Mouse (Mus musculus) hematopoietic multipotent progenitor cell, adult 10-12 weeks (in vitro differentiated cells): ENCODE measurements around the gene Gm6812. TPM values are rescaled to one million over a fixed set of nuclear protein-coding genes. Genes with fewer than 3 reads are reported as not detected.

Experiments used
- polyA plus RNA-seq: library from polyadenylated mRNA; stranded (reverse); fragments of >175 nt; gene quantifications from 2 replicates; pipeline ENCODE4 v1.2.3, GENCODE M21; 2012; ENCODE audit warnings: low replicate concordance

The Gm6812 gene
- not detected in 2 replicates for polyA plus RNA-seq

GRCm38 (mm10) chrX:68892953-68893352 lies at the start of gene Gm6812:
TSS of gene Gm6812 (minus strand) at chrX:68893053.

Other genes starting within 250 kb of the Gm6812 start
- 18.7 and 19.2 TPM in 2 replicates for gene Fmr1, start 214.5 kb downstream of the Gm6812 start, polyA plus RNA-seq
- gene Fmr1nb, start 131.2 kb downstream of the Gm6812 start, polyA plus RNA-seq, result not detected in 2 replicates
- 0.08 and 1.0 TPM in 2 replicates for gene Gm14698, start 72.0 kb downstream of the Gm6812 start, polyA plus RNA-seq